Mouse (Mus musculus) G1E (cell line): Measurements from ENCODE around the gene Dazl.

Experiments used
- CTCF ChIP-seq: IDR thresholded peaks from 2 replicates; pipeline ENCODE4 v1.5.1; 2012; ENCODE audit warnings: low read depth, low read length, inconsistent platforms, mixed read lengths
- GATA1 ChIP-seq: IDR thresholded peaks from 2 replicates; pipeline ENCODE4 v1.6.1; 2012; ENCODE audit warnings: borderline replicate concordance, low read length, inconsistent platforms, mixed read lengths
- TAL1 ChIP-seq: conservative IDR thresholded peaks from 2 replicates; pipeline ENCODE4 v1.6.1; 2012; ENCODE audit warnings: low read depth, low read length, inconsistent platforms, mixed read lengths

DNA sequence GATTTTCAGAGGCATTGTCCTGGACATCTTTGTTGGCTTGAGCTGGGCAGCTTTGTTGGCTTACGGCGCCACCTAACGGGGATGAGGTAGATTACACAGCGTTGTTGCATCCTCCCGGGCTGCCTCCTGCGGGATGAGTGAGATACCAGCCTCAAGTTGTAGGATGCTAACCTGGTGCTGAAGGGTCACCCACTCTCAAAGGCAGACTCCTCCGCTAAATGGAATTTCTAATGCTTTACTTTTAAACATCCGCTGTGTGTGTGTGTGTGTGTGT is 56.1 kb downstream of the Dazl start:
- TF ChIP-seq CTCF = no peak
- no peak for TF ChIP-seq GATA1
- no peak for TF ChIP-seq TAL1
